Mouse (Mus musculus) limb, embryonic 10.5 days (tissue): ENCODE results near the gene Rxylt1. TPM values are rescaled to one million over a fixed set of nuclear protein-coding genes. Genes with fewer than 3 reads are reported as not detected.

Source experiments
- DNase-seq: peaks from one replicate; pipeline ENCODE4 v3.0.0-alpha.2; 2017; ENCODE audit warnings: low spot score
- H3K27ac ChIP-seq: fragments of 300-500 bp; sonication (generic); 2 replicates; pipeline ENCODE4 v1.5.1; 2016; ENCODE audit warnings: mild to moderate bottlenecking
- H3K27me3 ChIP-seq: fragments of 300-500 bp; sonication (generic); 2 replicates; pipeline ENCODE4 v1.6.1; 2016; ENCODE audit warnings: low read depth, mild to moderate bottlenecking; ENCODE audit not compliant: poor library complexity, severe bottlenecking
- H3K36me3 ChIP-seq: fragments of 300-500 bp; sonication (generic); 2 replicates; pipeline ENCODE4 v1.6.1; 2016; ENCODE audit warnings: mild to moderate bottlenecking, moderate library complexity
- H3K4me1 ChIP-seq: fragments of 300-500 bp; sonication (generic); 2 replicates; pipeline ENCODE4 v1.6.1; 2016
- H3K4me3 ChIP-seq: fragments of 300-500 bp; sonication (generic); 2 replicates; pipeline ENCODE4 v1.5.1; 2016; ENCODE audit warnings: mild to moderate bottlenecking, moderate library complexity
- H3K9me3 ChIP-seq: fragments of 300-500 bp; sonication (generic); replicated peaks from 2 replicates; pipeline ENCODE4 v1.6.1; 2016; ENCODE audit warnings: mild to moderate bottlenecking
- WGBS: fragments of 180-500 bp; shearing (Covaris S2); methylation state at CpG from one replicate; pipeline ENCODE4 v1.1.7; 2016; 5-methylcytosine and 5-hydroxymethylcytosine counted together
- polyA plus RNA-seq: library from polyadenylated mRNA; unstranded; fragments of >200 nt; fragmentation: Nextera tagmentation; extraction: Ambion mirVana; gene quantifications from 2 replicates; pipeline ENCODE4 v1.2.1, GENCODE M21; 2016

The Rxylt1 gene
- polyA plus RNA-seq, 1 experiment from 2014 or later, result 36.6 TPM

GRCm38 (mm10) chr10:122069153-122069552 is 28.0 kb downstream of the Rxylt1 start:
- H3K27me3 ChIP-seq, result no peaks in the 10 kb centered on the region
- no peak for DNase-seq
- H3K27ac ChIP-seq, result no peak overlapping the region
- H3K4me3 ChIP-seq, result no peak overlapping the region
- H3K36me3 ChIP-seq, result no peaks in the 10 kb centered on the region
- H3K9me3 ChIP-seq, result no peaks in the 10 kb centered on the region
- H3K4me1 ChIP-seq, result no peaks in the 10 kb centered on the region

GRCm38 (mm10) chr10:122055826-122056225 is 41.3 kb downstream of the Rxylt1 start:
- no peak overlapping the region for H3K27ac ChIP-seq
- DNase-seq, result no peak
- H3K4me1 ChIP-seq, result no peaks in the 10 kb centered on the region
- no peaks in the 10 kb centered on the region for H3K36me3 ChIP-seq
- WGBS, result 94% methylated on average over 6 of the region's 6 CpGs
- no peaks in the 10 kb centered on the region for H3K9me3 ChIP-seq
- H3K27me3 ChIP-seq, result no peaks in the 10 kb centered on the region
- H3K4me3 ChIP-seq, result no peak overlapping the region

- Histone ChIP-seq H3K9me3 (no peaks in the 10 kb centered on the region), H3K27ac (no peak overlapping the region), H3K36me3 (no peaks in the 10 kb centered on the region), H3K4me1 (no peaks in the 10 kb centered on the region), H3K4me3 (no peak overlapping the region), H3K27me3 (no peaks in the 10 kb centered on the region)
- DNase-seq, result peak; percentile 82
- WGBS, result 17% methylated on average over 8 of the region's 8 CpGs
Observed at GRCm38 (mm10) chr10:122054535-122054934, 42.6 kb downstream of the Rxylt1 start.

- WGBS, result 38% methylated on average over 6 of the region's 6 CpGs
- peaks cover 4% of the 10 kb centered on the region; the same call in 1 of the 2 replicates for H3K4me1 ChIP-seq
- H3K4me3 ChIP-seq, result no peak overlapping the region
- no peak overlapping the region for H3K27ac ChIP-seq
- DNase-seq, result peak; percentile 89
- H3K36me3 ChIP-seq, result no peaks in the 10 kb centered on the region
- no peaks in the 10 kb centered on the region for H3K9me3 ChIP-seq
- H3K27me3 ChIP-seq, result no peaks in the 10 kb centered on the region
Observed at GRCm38 (mm10) chr10:122051831-122052230, 45.3 kb downstream of the Rxylt1 start.

GRCm38 (mm10) chr10:122047727-122048365 is 49.3 kb downstream of the Rxylt1 start:
- Histone ChIP-seq H3K27me3 (0 out of 2 replicates have a peak, but pooled peaks cover 4% of the 10 kb centered on the region), H3K4me1 (peaks cover 29% of the 10 kb centered on the region), H3K9me3 (no peaks in the 10 kb centered on the region), H3K4me3 (peak overlapping the region; percentile 79), H3K36me3 (peaks cover 2% of the 10 kb centered on the region; the same call in 1 of the 2 replicates), H3K27ac (peak overlapping the region; percentile 96)
- 11% methylated on average over 44 of the region's 44 CpGs for WGBS
- DNase-seq, result peak; percentile 95

GRCm38 (mm10) chr10:122046904-122047726 is 50.1 kb downstream of the Rxylt1 start, which contains the start of gene Srgap1:
Gene Srgap1 (minus strand): TSS chr10:122047315.
- 0 out of 2 replicates have a peak, but pooled peaks cover 4% of the 10 kb centered on the region for H3K27me3 ChIP-seq
- no peaks in the 10 kb centered on the region for H3K9me3 ChIP-seq
- peak; percentile 80 for DNase-seq
- under 1% methylated on average over 49 of the region's 79 CpGs for WGBS
- H3K36me3 ChIP-seq, result peaks cover 6% of the 10 kb centered on the region
- peak within 1 kb of the TSS; percentile 79 for H3K4me3 ChIP-seq
- peak within 1 kb of the TSS; percentile 96 for H3K27ac ChIP-seq
- peaks cover 29% of the 10 kb centered on the region for H3K4me1 ChIP-seq

GRCm38 (mm10) chr10:122046511-122046903 is 50.7 kb downstream of the Rxylt1 start:
- WGBS, result 5% methylated on average over 13 of the region's 13 CpGs
- Histone ChIP-seq H3K36me3 (peaks cover 6% of the 10 kb centered on the region), H3K4me3 (peak overlapping the region; percentile 79), H3K27ac (peak overlapping the region; percentile 96), H3K27me3 (0 out of 2 replicates have a peak, but pooled peaks cover 4% of the 10 kb centered on the region), H3K9me3 (no peaks in the 10 kb centered on the region), H3K4me1 (peaks cover 29% of the 10 kb centered on the region)
- DNase-seq, result no peak

GRCm38 (mm10) chr10:122045946-122046345 is 51.2 kb downstream of the Rxylt1 start:
- WGBS, result 33% methylated on average over 9 of the region's 9 CpGs
- peak overlapping the region; percentile 79 for H3K4me3 ChIP-seq
- H3K9me3 ChIP-seq, result no peaks in the 10 kb centered on the region
- H3K27ac ChIP-seq, result peak overlapping the region; percentile 96
- H3K27me3 ChIP-seq, result 0 out of 2 replicates have a peak, but pooled peaks cover 4% of the 10 kb centered on the region
- DNase-seq, result peak; percentile 35
- peaks cover 29% of the 10 kb centered on the region for H3K4me1 ChIP-seq
- peaks cover 6% of the 10 kb centered on the region for H3K36me3 ChIP-seq

GRCm38 (mm10) chr10:122044926-122045325 is 52.2 kb downstream of the Rxylt1 start:
- no peak for DNase-seq

GRCm38 (mm10) chr10:122040372-122040771 is 56.8 kb downstream of the Rxylt1 start:
- no peak overlapping the region for H3K27ac ChIP-seq
- peaks cover 13% of the 10 kb centered on the region; the same call in 1 of the 2 replicates for H3K4me1 ChIP-seq
- peaks cover 16% of the 10 kb centered on the region for H3K36me3 ChIP-seq
- 41% methylated on average over 4 of the region's 4 CpGs for WGBS
- no peak overlapping the region for H3K4me3 ChIP-seq
- H3K27me3 ChIP-seq, result no peaks in the 10 kb centered on the region
- H3K9me3 ChIP-seq, result no peaks in the 10 kb centered on the region
- DNase-seq, result no peak

More at GRCm38 (mm10) chr10:122044926-122045325, 52.2 kb downstream of the Rxylt1 start:
- H3K4me3 ChIP-seq, result no peak overlapping the region
- peaks cover 6% of the 10 kb centered on the region for H3K36me3 ChIP-seq
- no peaks in the 10 kb centered on the region for H3K9me3 ChIP-seq
- H3K27ac ChIP-seq, result no peak overlapping the region
- 84% methylated on average over 4 of the region's 4 CpGs for WGBS
- peaks cover 29% of the 10 kb centered on the region for H3K4me1 ChIP-seq
- H3K27me3 ChIP-seq, result 0 out of 2 replicates have a peak, but pooled peaks cover 4% of the 10 kb centered on the region

GRCm38 (mm10) chr10:122039566-122039965 is 57.6 kb downstream of the Rxylt1 start:
- no peak for DNase-seq
- Histone ChIP-seq H3K27ac (no peak overlapping the region), H3K4me1 (peaks cover 7% of the 10 kb centered on the region; the same call in 1 of the 2 replicates), H3K27me3 (no peaks in the 10 kb centered on the region), H3K36me3 (peaks cover 16% of the 10 kb centered on the region), H3K4me3 (no peak overlapping the region), H3K9me3 (no peaks in the 10 kb centered on the region)
- 92% methylated on average over 4 of the region's 4 CpGs for WGBS

- 65% methylated on average over 3 of the region's 3 CpGs for WGBS
- H3K27ac ChIP-seq, result no peak overlapping the region
- no peaks in the 10 kb centered on the region for H3K27me3 ChIP-seq
- DNase-seq, result no peak
- peaks cover 9% of the 10 kb centered on the region for H3K4me1 ChIP-seq
- no peak overlapping the region for H3K4me3 ChIP-seq
- no peaks in the 10 kb centered on the region for H3K9me3 ChIP-seq
- peaks cover 16% of the 10 kb centered on the region for H3K36me3 ChIP-seq
Observed at GRCm38 (mm10) chr10:122038554-122038953, 58.6 kb downstream of the Rxylt1 start.

- 78% methylated on average over 5 of the region's 5 CpGs for WGBS
- Histone ChIP-seq H3K4me3 (no peak overlapping the region), H3K9me3 (no peaks in the 10 kb centered on the region), H3K4me1 (peaks cover 13% of the 10 kb centered on the region), H3K27ac (no peak overlapping the region), H3K27me3 (no peaks in the 10 kb centered on the region), H3K36me3 (peaks cover 10% of the 10 kb centered on the region)
- no peak for DNase-seq
Observed at GRCm38 (mm10) chr10:122033271-122033670, 63.9 kb downstream of the Rxylt1 start.
